Mouse (Mus musculus) ES-Bruce4 (cell line): ENCODE measurements around the gene Slc30a2. TPM values are rescaled to one million over a fixed set of nuclear protein-coding genes. Genes with fewer than 3 reads are reported as not detected.
A peak's percentile ranks its signal among the peaks of the same experiment; 100 is the strongest.

Experiments
- H3K27ac ChIP-seq: 2 replicates; pipeline ENCODE4 v1.5.1; 2012; ENCODE audit warnings: low read length, inconsistent platforms; ENCODE audit not compliant: insufficient read depth
- H3K27me3 ChIP-seq: 2 replicates; pipeline ENCODE4 v1.6.1; 2012; ENCODE audit warnings: mild to moderate bottlenecking, low read length, inconsistent platforms; ENCODE audit not compliant: control insufficient read depth, poor library complexity, insufficient read depth, severe bottlenecking
- H3K36me3 ChIP-seq: 2 replicates; pipeline ENCODE4 v1.6.1; 2012; ENCODE audit warnings: inconsistent platforms, mild to moderate bottlenecking, low read length, moderate library complexity; ENCODE audit not compliant: control insufficient read depth, poor library complexity, insufficient read depth, severe bottlenecking
- H3K4me1 ChIP-seq: one replicate; pipeline ENCODE4 v1.8.1; 2011; ENCODE audit warnings: low read length; ENCODE audit not compliant: control insufficient read depth, insufficient read depth
- H3K4me3 ChIP-seq: 2 replicates; pipeline ENCODE4 v1.5.1; 2011; ENCODE audit warnings: low read depth, mild to moderate bottlenecking, low read length
- H3K9ac ChIP-seq: 2 replicates; pipeline ENCODE4 v1.6.1; 2012; ENCODE audit warnings: low read depth, mild to moderate bottlenecking, inconsistent platforms; ENCODE audit not compliant: poor library complexity, severe bottlenecking
- H3K9me3 ChIP-seq: replicated peaks from 2 replicates; pipeline ENCODE4 v1.6.1; 2012; ENCODE audit warnings: mild to moderate bottlenecking, low read length, inconsistent platforms; ENCODE audit not compliant: control insufficient read depth, poor library complexity, insufficient read depth, severe bottlenecking
- CTCF ChIP-seq: IDR thresholded peaks from one replicate; pipeline ENCODE4 v1.8.1; 2011; ENCODE audit warnings: low read depth, low read length
- EP300 ChIP-seq: IDR thresholded peaks from 2 replicates; pipeline ENCODE4 v1.6.1; 2011; ENCODE audit warnings: low read depth, low read length; ENCODE audit not compliant: insufficient read depth
- POLR2A ChIP-seq: IDR thresholded peaks from one replicate; pipeline ENCODE4 v1.8.1; 2011; ENCODE audit warnings: low read length; ENCODE audit not compliant: insufficient read depth
- polyA plus RNA-seq: library from polyadenylated mRNA; stranded (reverse); fragments of >200 nt; gene quantifications from 2 replicates; pipeline ENCODE4 v1.2.4, GENCODE M21; 2011; ENCODE audit warnings: low read depth; ENCODE audit not compliant: missing spikeins, insufficient read depth, insufficient read length

Gene Slc30a2
- polyA plus RNA-seq, 1 experiment: 4.9 TPM

DNA sequence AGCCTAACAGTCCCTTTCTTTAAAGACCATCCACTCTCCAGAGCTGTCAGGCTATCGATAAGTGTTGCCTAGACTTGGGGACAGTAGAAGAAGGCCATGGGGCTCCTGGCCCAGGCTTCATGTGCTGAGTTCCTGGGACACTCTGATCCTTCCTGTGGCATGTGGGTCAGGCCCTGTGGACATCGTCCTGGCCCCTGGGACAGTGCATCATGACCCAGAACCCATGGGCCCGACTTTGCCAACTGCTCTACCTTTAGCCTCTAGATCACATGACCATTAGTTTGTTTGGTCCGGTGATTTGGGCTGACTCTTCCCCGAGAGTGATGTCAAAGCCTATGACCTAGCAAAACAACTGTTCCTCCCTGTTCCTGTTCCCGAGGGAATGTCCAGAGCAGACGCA lies 32.9 kb upstream of the Slc30a2 start:
- H3K9me3 ChIP-seq: no peaks in the 10 kb centered on the region
- H3K4me3 ChIP-seq: no peak overlapping the region
- H3K36me3 ChIP-seq: no peaks in the 10 kb centered on the region
- no peak overlapping the region for H3K9ac ChIP-seq
- H3K27me3 ChIP-seq: no peaks in the 10 kb centered on the region
- no peak overlapping the region for H3K27ac ChIP-seq
- TF ChIP-seq EP300 (no peak), CTCF (no peak), POLR2A (no peak)
- H3K4me1 ChIP-seq: no peaks in the 10 kb centered on the region

DNA sequence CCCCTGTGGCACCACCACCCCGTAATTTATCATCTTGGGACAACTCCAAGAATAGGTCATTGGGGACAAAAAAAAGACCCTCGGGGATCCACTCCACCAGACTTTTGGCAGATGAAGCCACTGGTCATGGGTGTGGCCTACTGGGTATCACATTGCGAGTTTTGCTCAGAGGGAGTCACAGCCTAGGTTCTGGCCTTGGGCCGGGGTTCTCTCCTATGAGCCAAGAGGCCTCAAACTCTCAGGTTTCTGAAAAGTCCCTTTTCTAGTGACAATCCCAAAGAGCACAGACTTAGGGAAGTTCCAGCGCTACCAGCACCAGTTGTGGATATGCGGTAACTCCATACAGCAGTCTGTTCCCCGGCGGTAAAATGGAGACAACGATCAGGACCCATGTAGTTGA lies 32.3 kb upstream of the Slc30a2 start:
- Histone ChIP-seq H3K9me3 (no peaks in the 10 kb centered on the region), H3K27me3 (no peaks in the 10 kb centered on the region), H3K9ac (no peak overlapping the region), H3K4me3 (no peak overlapping the region), H3K36me3 (no peaks in the 10 kb centered on the region), H3K27ac (no peak overlapping the region), H3K4me1 (peaks cover 2% of the 10 kb centered on the region)
- TF ChIP-seq EP300: no peak
- TF ChIP-seq CTCF: no peak
- TF ChIP-seq POLR2A: no peak

DNA sequence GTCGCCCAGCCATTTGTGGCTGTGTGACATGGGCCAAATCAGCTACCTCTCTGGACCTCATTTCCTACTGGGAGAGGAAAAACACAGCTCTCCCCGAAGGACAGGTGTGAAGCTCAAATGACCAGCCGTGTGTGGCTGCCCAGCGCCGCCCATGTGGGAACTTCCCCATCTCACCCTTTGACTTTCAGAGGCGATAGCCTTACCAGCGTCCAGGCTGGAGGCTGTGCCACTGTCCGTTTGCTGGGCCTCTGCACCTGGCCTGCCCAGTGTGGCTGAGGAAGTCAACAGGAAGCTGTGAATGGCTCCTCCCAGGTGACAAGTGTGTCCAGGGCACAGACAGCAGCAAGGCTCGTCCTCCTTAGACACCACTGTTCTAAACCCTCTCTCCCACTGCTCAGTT lies 31.2 kb upstream of the Slc30a2 start:
- Histone ChIP-seq H3K27ac (no peak overlapping the region), H3K4me3 (no peak overlapping the region), H3K27me3 (no peaks in the 10 kb centered on the region), H3K36me3 (no peaks in the 10 kb centered on the region), H3K9me3 (no peaks in the 10 kb centered on the region), H3K9ac (no peak overlapping the region), H3K4me1 (peaks cover 6% of the 10 kb centered on the region)
- TF ChIP-seq POLR2A: no peak
- TF ChIP-seq EP300: no peak

DNA sequence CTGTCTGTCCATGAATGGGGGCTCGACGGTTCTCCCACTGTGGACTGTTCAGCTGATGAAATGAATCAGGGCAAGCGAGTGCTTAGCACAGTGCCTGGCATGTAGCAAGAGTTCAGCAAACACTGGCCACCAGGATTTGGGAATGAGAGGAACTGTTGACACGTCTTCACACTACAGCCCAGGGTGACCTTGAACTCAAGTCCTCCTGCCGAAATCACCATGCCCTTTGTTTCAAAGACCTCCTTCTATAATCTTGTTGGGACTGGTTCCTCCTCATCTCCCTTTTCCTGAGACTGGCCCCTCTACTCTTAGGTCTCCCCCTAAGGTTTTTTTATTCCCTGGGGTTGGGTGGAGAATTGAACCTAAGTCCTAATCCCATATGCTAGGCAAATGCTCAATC lies 30.6 kb upstream of the Slc30a2 start:
- Histone ChIP-seq H3K9me3 (no peaks in the 10 kb centered on the region), H3K4me3 (no peak overlapping the region), H3K27ac (no peak overlapping the region), H3K36me3 (no peaks in the 10 kb centered on the region), H3K4me1 (peaks cover 6% of the 10 kb centered on the region), H3K9ac (no peak overlapping the region), H3K27me3 (no peaks in the 10 kb centered on the region)
- TF ChIP-seq CTCF (no peak), POLR2A (no peak), EP300 (no peak)

DNA sequence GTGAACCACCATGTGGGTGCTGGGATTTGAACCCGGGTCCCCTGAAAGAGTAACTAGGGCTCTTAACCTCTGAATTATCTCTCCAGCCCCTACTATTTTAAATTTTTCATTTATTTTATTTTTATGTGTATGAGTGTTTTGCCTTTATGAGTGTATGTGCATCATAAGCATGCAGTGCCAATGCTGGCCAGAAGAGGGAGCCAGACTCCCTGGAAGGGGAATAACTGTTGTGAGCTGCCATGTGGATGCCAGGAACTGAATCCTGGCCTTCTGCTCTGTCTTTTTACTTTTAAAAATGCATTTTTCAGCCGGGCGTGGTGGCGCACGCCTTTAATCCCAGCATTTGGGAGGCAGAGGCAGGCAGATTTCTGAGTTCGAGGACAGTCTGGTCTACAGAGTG lies 30.1 kb upstream of the Slc30a2 start:
- H3K27ac ChIP-seq: no peak overlapping the region
- no peaks in the 10 kb centered on the region for H3K27me3 ChIP-seq
- H3K36me3 ChIP-seq: no peaks in the 10 kb centered on the region
- H3K9me3 ChIP-seq: no peaks in the 10 kb centered on the region
- TF ChIP-seq EP300 (no peak), CTCF (peak; percentile 47)
- H3K9ac ChIP-seq: no peak overlapping the region
- H3K4me3 ChIP-seq: no peak overlapping the region
- H3K4me1 ChIP-seq: peaks cover 6% of the 10 kb centered on the region

DNA sequence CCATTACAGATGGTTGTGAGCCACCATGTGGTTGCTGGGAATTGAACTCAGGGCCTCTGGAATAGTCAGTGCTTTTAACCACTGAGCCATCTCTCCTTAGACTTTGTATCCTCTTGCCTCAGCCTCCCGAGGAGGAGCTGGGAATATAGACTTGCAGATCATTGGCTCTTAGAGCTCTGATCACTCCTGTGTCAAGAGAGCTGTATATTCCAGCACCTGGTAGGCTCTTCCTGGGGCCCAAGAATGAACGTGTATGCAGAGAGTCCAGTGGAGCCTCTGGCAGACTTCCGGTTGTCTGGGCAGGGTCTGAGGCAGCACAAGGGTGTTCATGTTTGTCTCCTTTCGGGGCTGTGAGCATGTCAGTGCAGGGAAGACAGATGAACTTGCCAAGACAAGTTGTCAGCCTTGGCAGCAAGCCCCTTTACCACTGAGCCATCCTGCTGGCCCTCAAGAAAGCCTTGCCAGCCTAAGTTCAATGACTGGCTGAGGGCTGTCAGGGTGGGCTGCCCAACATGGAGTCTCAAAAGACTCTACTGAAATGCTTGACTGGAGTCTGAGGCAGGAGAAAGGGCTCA lies 28.8 kb upstream of the Slc30a2 start:
- TF ChIP-seq EP300 (no peak), POLR2A (no peak), CTCF (no peak)
- Histone ChIP-seq H3K9ac (no peak overlapping the region), H3K27ac (peak overlapping the region; percentile 14), H3K9me3 (no peaks in the 10 kb centered on the region), H3K4me3 (no peak overlapping the region), H3K27me3 (no peaks in the 10 kb centered on the region), H3K36me3 (no peaks in the 10 kb centered on the region), H3K4me1 (peaks cover 6% of the 10 kb centered on the region)
